Mouse (Mus musculus): ENCODE measurements around the gene Esd. TPM values are rescaled to one million over a fixed set of nuclear protein-coding genes. Genes with fewer than 3 reads are reported as not detected.

Esd gene
- polyA plus RNA-seq (2016; fragmentation: Nextera tagmentation; extraction: Ambion mirVana) = 299 and 307 TPM in 2 replicates

DNA sequence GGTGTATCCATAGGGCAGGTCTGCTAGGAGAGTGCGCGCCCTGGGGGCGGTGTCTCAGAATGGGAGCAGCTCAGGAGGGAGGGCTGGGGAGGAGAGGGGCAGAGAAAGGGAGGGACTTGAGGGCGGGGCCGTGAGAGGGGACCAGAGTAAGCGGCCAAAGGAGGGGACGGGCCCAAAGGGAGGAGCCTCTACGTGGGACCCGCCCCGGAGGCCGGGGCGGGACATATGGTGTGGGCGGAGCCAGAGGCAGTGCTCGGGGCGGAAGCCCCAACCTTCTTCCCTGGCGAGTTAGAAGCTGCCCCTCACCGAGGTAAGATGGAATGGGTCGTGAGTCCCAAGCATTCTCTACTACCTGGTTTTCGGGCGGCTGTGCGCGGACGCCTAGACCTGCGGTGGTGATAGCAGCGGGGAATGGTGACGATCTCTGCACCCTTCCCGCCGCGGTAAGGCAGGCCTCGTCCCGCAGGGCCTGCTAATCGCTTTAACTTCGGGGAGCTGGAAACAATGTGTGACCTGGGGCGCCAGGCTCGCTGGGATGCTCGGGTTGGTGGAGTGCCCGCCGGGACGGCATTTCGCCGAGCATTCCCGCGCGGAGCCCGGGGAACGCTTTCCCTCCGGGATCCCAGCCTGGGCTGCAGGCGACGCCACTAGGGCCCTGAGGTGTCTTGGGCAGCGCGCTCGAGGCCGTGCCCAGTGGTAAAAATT is at the start of gene Esd:
Esd (plus strand) TSS at position 219 of the 705 bp plus-strand sequence.
- peak; percentile 98 for ATAC-seq (ENCODE audit: low FRiP score)
- peaks cover 11% of the 10 kb centered on the region for H3K4me1 ChIP-seq
- WGBS = under 1% methylated on average over 52 of the region's 53 CpGs
- peak within 1 kb of the TSS; percentile 79 for H3K4me3 ChIP-seq (replicated peaks)
- peaks cover 14% of the 10 kb centered on the region for H3K36me3 ChIP-seq (replicated peaks)
- peak within 1 kb of the TSS; percentile 77 for H3K27ac ChIP-seq
- H3K9ac ChIP-seq = peak within 1 kb of the TSS; percentile 77
- peak within 1 kb of the TSS; percentile 63 for H3K4me2 ChIP-seq
- no peaks in the 10 kb centered on the region for H3K27me3 ChIP-seq
- no peaks in the 10 kb centered on the region for H3K9me3 ChIP-seq

DNA sequence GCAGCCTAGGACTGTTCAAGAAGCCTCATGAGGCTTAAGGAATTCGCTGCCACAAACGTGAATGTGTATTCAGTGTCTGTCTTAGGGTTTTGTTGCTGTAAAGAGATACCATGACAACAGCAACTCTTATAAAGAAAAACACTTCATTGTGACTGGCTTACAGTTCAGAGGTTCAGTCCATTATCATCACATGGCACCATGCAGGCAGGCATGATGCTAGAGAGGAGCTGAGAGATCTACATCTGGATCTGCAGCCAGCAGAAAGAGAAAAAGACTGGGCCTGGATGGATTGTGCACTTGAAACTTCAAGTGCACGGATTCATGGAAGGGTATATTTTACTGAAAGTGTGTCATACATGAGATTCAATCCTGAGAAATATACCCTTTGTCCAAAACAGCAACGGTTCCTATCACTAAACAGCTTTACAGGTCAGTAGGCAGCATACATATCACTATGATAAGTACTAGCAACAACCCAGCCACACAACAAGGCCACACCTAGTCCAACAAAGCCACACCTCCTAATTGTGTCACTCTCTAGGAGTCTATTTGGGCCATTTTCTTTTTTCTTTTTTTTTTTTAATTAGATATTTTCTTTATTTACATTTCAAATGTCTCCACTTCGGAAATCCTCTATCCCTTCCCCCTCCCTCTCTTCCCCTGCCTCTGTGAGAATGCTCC is 47.7 kb upstream of the Esd start:
- no peak overlapping the region for H3K4me3 ChIP-seq (replicated peaks)
- H3K9me3 ChIP-seq = no peaks in the 10 kb centered on the region
- H3K4me2 ChIP-seq = no peak overlapping the region
- ATAC-seq (ENCODE audit: low FRiP score) = no peak
- H3K27me3 ChIP-seq = peaks cover 5% of the 10 kb centered on the region; the same call in 1 of the 2 replicates
- no peak overlapping the region for H3K9ac ChIP-seq
- H3K4me1 ChIP-seq = no peaks in the 10 kb centered on the region
- 72% methylated on average over 5 of the region's 5 CpGs for WGBS
- H3K36me3 ChIP-seq (replicated peaks) = no peaks in the 10 kb centered on the region
- no peak overlapping the region for H3K27ac ChIP-seq

DNA sequence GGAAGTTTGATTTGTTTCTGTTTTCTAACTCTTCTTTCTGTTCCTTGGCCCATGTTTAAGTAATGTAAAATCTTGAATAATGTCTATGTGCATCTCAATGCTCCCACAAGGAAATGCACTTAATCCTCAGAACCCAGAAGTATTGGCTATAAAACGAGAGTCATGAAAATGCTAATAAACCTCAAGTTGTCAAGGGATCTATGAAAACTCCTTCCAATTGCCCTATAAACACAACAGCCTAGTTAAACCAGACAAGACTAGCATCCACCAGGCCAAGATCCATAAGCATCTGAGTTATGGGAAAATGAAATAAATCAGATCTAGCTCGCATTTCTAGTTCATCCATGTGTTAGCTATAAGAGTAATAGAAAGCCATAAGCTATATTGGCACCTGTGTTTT is 40.1 kb upstream of the Esd start:
- WGBS = 95% methylated on average over 2 of the region's 2 CpGs
- Histone ChIP-seq H3K4me2 (no peak overlapping the region), H3K4me1 (no peaks in the 10 kb centered on the region), H3K9ac (no peak overlapping the region), H3K27ac (no peak overlapping the region), H3K36me3 (replicated peaks) (no peaks in the 10 kb centered on the region), H3K4me3 (replicated peaks) (no peak overlapping the region), H3K27me3 (no peaks in the 10 kb centered on the region), H3K9me3 (no peaks in the 10 kb centered on the region)
- no peak for ATAC-seq (ENCODE audit: low FRiP score)

DNA sequence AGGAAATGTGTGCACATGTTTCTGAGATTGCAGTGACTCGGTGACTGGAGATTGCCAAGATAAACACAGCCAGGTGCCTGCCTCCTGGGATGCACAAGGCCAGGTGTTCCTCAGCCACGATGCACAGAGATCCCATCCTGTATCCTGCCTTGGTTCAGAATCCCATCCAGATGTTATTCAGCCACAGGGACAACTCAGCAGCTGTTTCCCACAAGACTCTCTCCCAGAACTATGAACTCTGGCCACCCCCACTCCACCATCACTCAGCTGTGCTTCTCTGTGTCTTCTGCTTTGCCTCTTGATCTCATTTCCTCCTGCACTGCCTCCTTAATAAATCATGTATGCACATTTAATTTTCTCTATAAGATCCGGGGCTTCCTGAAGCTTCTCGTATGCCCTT is 35.3 kb upstream of the Esd start:
- 76% methylated on average over 4 of the region's 4 CpGs for WGBS
- Histone ChIP-seq H3K9ac (no peak overlapping the region), H3K4me1 (no peaks in the 10 kb centered on the region), H3K27me3 (no peaks in the 10 kb centered on the region), H3K36me3 (replicated peaks) (no peaks in the 10 kb centered on the region), H3K9me3 (no peaks in the 10 kb centered on the region), H3K4me2 (no peak overlapping the region), H3K4me3 (replicated peaks) (no peak overlapping the region), H3K27ac (no peak overlapping the region)
- ATAC-seq (ENCODE audit: low FRiP score) = no peak

DNA sequence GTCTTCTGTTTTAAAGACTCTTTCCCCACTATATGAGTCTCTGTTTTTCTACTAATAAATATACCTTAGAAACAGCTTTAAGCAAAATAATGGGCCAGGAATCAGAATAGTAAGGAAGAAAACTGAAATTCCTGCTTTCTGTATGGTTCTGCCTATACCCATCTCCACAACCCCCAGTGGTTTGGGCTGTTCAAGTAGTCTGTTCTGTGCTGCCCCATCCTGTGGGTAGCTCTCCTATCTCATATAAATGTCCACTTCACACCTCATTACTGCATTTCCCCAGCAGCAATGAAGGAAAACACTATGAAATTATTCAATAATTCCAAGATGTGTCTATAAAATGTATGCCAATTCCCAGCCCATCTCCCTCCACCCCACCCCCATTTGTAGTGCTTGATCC is 34.7 kb upstream of the Esd start:
- H3K4me3 ChIP-seq (replicated peaks) = no peak overlapping the region
- no peaks in the 10 kb centered on the region for H3K36me3 ChIP-seq (replicated peaks)
- no peaks in the 10 kb centered on the region for H3K4me1 ChIP-seq
- no peaks in the 10 kb centered on the region for H3K9me3 ChIP-seq
- no peak overlapping the region for H3K9ac ChIP-seq
- no peak for ATAC-seq (ENCODE audit: low FRiP score)
- H3K27ac ChIP-seq = no peak overlapping the region
- no peaks in the 10 kb centered on the region for H3K27me3 ChIP-seq
- H3K4me2 ChIP-seq = no peak overlapping the region

DNA sequence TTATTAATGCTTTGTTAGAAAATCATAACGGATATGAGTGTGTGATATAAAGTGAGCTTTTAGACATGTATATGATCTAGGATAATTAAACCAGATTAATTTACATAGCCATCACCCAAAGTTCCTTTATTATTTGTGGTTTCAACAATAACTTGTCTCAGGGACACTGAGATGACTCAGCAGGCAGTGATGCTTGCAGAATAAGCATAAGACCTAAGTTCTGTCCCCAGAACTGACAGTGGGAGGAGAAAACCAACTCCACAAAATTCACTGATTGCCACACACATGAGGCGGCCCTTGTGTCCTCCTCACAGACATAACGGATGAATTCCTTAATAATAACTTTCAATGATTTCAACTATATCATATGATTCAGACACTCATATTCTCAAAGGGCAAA is 32.9 kb upstream of the Esd start:
- no peak overlapping the region for H3K4me2 ChIP-seq
- H3K9me3 ChIP-seq = no peaks in the 10 kb centered on the region
- H3K4me1 ChIP-seq = no peaks in the 10 kb centered on the region
- ATAC-seq (ENCODE audit: low FRiP score) = no peak
- no peaks in the 10 kb centered on the region for H3K36me3 ChIP-seq (replicated peaks)
- no peaks in the 10 kb centered on the region for H3K27me3 ChIP-seq
- H3K9ac ChIP-seq = no peak overlapping the region
- H3K4me3 ChIP-seq (replicated peaks) = no peak overlapping the region
- WGBS = 88% methylated on average over 3 of the region's 3 CpGs
- H3K27ac ChIP-seq = no peak overlapping the region

DNA sequence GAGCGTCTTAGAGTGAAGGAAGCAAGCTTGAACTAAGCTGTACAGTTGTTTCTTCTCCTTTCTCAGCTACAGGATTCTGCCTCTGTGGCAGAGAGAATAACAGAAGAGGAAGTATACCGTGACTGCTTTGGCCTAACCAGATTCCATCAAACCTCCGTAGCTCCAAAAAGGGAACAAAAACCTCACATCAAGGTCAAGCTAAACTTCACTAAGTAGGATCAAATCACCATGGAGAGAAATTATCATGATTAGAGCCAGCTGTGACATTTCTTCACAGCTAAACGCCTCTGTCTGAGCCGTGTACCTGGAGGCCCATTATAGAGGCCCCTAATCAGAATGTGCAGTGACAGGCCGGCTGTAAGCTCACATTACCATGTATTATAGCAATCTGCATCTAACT is 28.2 kb upstream of the Esd start:
- Histone ChIP-seq H3K9ac (no peak overlapping the region), H3K27me3 (no peaks in the 10 kb centered on the region), H3K36me3 (replicated peaks) (no peaks in the 10 kb centered on the region), H3K9me3 (no peaks in the 10 kb centered on the region), H3K4me2 (no peak overlapping the region), H3K4me1 (no peaks in the 10 kb centered on the region), H3K4me3 (replicated peaks) (no peak overlapping the region), H3K27ac (no peak overlapping the region)
- WGBS = 65% methylated on average over 6 of the region's 6 CpGs
- no peak for ATAC-seq (ENCODE audit: low FRiP score)

DNA sequence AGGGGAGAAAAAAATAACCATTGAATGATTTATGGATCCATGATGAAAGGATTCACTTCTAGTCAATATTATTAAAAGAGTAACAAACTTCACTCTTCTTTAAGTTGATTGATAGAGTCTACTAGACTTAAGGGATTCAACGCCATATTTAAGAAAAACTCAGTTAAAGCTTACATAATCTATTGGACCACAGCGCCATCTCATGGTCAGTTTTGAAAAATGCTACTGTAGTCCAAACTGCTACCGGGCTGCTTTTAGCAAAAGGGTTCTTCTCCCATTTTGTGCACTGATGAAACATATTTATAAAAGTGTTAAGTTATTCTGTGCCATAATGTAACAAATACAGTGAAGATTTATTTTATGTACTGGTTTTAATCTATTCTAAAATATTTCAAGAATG is 23.0 kb upstream of the Esd start:
- 32% methylated on average over 3 of the region's 3 CpGs for WGBS
- ATAC-seq (ENCODE audit: low FRiP score) = no peak
- Histone ChIP-seq H3K27ac (no peak overlapping the region), H3K27me3 (no peaks in the 10 kb centered on the region), H3K9ac (no peak overlapping the region), H3K4me3 (replicated peaks) (no peak overlapping the region), H3K4me1 (no peaks in the 10 kb centered on the region), H3K9me3 (no peaks in the 10 kb centered on the region), H3K4me2 (no peak overlapping the region), H3K36me3 (replicated peaks) (no peaks in the 10 kb centered on the region)

DNA sequence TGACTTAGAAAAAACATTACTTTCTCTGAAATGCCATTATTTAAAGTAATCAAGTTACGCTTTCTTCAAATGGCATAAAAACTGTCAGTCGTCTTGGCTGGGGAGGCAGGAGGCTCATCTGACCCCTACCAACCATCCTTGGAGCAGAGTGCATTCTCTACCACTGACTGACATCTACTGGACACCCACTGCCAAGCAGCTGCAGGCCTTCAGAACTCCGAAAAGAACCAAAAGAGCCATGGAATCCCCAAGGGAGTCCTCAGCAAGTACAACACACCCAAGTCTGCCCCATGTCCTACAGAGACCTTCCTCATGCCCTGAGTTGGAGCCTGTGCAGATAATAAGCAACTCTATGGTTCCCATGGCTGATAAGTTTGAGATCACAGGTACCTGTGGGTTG is 8.6 kb upstream of the Esd start:
- Histone ChIP-seq H3K4me3 (replicated peaks) (no peak overlapping the region), H3K9me3 (no peaks in the 10 kb centered on the region), H3K4me2 (no peak overlapping the region), H3K27me3 (no peaks in the 10 kb centered on the region), H3K9ac (no peak overlapping the region), H3K27ac (no peak overlapping the region), H3K36me3 (replicated peaks) (no peaks in the 10 kb centered on the region), H3K4me1 (no peaks in the 10 kb centered on the region)
- 72% methylated on average over 3 of the region's 3 CpGs for WGBS
- no peak for ATAC-seq (ENCODE audit: low FRiP score)

DNA sequence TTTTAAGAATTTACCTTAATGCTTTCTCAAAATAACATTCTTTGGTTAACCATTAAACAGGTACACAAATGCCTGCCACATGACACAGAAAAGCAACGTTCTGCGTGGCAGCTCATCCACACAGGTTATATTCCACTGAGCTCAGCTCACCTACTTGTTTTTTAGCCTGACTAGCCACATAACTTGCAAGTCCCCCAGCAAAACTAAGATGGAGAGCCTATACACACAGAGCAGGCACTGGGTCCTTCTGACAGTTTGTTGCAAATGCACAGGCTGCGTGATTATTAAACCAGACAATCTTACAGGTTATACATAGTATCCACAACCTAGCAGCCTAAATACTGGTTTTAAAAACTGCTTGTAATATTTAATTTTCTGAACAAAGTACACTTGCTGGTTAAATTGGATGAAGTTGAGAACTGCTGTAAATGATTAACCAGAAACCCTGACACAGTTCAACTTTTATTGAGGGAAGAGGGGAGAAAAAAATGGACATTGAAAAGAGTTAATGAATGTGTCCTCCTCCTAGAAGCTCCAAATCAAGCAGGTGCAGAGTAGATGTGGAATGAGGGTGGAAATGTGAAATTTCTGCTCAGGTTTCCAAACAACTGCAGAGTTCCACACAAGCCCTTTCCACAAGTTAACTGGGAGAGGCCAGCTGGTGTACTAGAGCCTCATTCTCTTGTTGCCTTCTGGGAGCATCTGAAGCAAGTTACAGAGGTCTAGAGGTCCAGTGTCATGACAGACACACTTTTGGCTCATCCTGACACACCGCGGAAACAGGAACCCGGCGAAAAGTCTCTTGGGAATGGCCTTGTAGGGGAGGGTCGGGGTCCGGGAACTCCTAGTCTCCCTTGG is 647 bp upstream of the Esd start:
- Histone ChIP-seq H3K4me1 (peaks cover 11% of the 10 kb centered on the region), H3K9ac (peak overlapping the region; percentile 77), H3K27ac (no peak overlapping the region), H3K9me3 (no peaks in the 10 kb centered on the region), H3K36me3 (replicated peaks) (peaks cover 6% of the 10 kb centered on the region; the same call in 1 of the 2 replicates), H3K4me3 (replicated peaks) (peak overlapping the region; percentile 79), H3K27me3 (no peaks in the 10 kb centered on the region), H3K4me2 (peak overlapping the region; percentile 63)
- WGBS = 33% methylated on average over 9 of the region's 9 CpGs
- no peak for ATAC-seq (ENCODE audit: low FRiP score)

DNA sequence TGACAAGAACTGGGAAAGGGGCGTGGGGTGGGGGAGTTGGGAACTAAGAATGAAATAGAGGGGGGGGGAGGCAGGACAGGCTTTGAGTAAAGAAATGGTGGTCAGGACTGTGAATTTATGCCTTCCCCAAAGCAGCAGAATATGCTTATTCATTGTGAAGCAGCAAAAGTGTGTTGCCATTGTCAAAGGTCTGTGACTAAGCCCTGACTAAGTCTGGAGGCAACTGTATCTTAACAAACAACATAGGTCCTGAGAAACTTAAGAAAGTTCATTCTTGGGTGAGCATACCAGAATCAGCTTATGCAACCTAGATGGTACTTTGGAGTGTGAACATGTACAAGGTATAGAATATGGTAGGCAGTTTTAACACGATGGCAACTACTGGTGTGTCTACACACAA is 1.3 kb downstream of the Esd start:
- Histone ChIP-seq H3K4me1 (peaks cover 11% of the 10 kb centered on the region), H3K9me3 (no peaks in the 10 kb centered on the region), H3K27me3 (no peaks in the 10 kb centered on the region), H3K36me3 (replicated peaks) (peaks cover 19% of the 10 kb centered on the region), H3K4me3 (replicated peaks) (peak overlapping the region; percentile 79), H3K4me2 (peak overlapping the region; percentile 63), H3K9ac (0 out of 2 replicates have a peak overlapping the region, but pooled peaks have one; percentile 8), H3K27ac (no peak overlapping the region)
- 67% methylated on average over 2 of the region's 2 CpGs for WGBS
- no peak for ATAC-seq (ENCODE audit: low FRiP score)

DNA sequence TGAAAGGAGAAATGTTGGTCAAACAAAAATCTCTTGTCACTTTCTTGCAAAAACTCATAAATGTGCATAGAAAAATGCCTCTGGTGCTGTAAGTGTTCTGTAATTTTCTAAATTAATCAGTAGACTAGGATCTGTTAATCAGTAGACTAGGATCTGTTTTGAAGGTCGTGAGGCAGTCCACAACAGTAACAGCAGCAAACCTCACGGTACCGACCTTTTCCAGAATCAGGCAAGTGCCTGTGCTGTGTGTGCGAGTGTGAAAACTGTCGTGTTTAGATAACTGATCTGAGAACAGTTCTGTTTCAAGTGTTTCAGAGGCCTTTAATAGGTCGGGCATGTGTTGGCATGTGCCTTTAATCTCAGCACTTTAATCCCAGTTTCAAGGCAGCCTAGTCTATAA is 3.4 kb downstream of the Esd start:
- H3K4me2 ChIP-seq = no peak overlapping the region
- no peaks in the 10 kb centered on the region for H3K27me3 ChIP-seq
- ATAC-seq (ENCODE audit: low FRiP score) = no peak
- 89% methylated on average over 6 of the region's 6 CpGs for WGBS
- no peak overlapping the region for H3K9ac ChIP-seq
- peaks cover 11% of the 10 kb centered on the region for H3K4me1 ChIP-seq
- H3K9me3 ChIP-seq = no peaks in the 10 kb centered on the region
- no peak overlapping the region for H3K27ac ChIP-seq
- H3K4me3 ChIP-seq (replicated peaks) = no peak overlapping the region
- peaks cover 37% of the 10 kb centered on the region for H3K36me3 ChIP-seq (replicated peaks)

Data from forebrain, embryonic 12.5 days (tissue).